Mouse (Mus musculus): ENCODE data around the gene Gm26992. TPM values are rescaled to one million over a fixed set of nuclear protein-coding genes. Genes with fewer than 3 reads are reported as not detected.

The Gm26992 gene
- polyA plus RNA-seq (2012; rRNA removed), result 0.34 TPM in 1 of 2 replicates, not detected in the other

DNA sequence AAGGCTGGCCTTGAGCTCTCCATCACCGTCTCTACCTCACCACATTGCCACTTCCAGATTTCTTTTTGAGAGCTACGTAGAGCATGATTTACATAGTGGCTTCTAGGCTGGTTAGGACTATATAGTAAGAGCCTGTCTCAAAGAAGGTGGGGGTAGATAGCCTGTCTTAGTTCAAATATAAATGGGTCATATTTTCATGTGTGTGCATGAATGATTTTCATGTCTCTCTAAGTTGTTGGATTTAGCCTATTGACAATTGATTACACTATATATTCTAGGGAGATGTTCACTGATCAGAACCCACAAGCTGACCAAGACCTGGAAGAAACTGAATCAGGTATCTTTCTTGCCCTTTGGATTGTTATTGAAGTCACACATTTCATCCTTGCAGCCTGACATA, at the start of gene Gm26992:
Gm26992 (plus strand) TSS at position 301 of the 400 bp plus-strand sequence.
- TF ChIP-seq CTCF (IDR thresholded peaks at IDR 0.05; ENCODE audit: borderline replicate concordance, insufficient read depth, low read depth, low read length) (no peak), POLR2A (IDR thresholded peaks at IDR 0.05; ENCODE audit: borderline replicate concordance, insufficient read depth, low read length) (no peak)
- no peak for DNase-seq
- Histone ChIP-seq H3K4me3 (replicated peaks; ENCODE audit: insufficient read depth, low read depth, low read length) (no peak within 1 kb of the TSS), H3K4me1 (ENCODE audit: control insufficient read depth, insufficient read depth, low read length) (no peaks in the 10 kb centered on the region), H3K27ac (ENCODE audit: insufficient read depth, low read length) (no peak within 1 kb of the TSS), H3K27me3 (ENCODE audit: control insufficient read depth, insufficient read depth, low read length) (no peaks in the 10 kb centered on the region)
- 98% methylated on average over 2 of the region's 2 CpGs for WGBS

- TF ChIP-seq POLR2A (IDR thresholded peaks at IDR 0.05; ENCODE audit: borderline replicate concordance, insufficient read depth, low read length) (no peak), CTCF (IDR thresholded peaks at IDR 0.05; ENCODE audit: borderline replicate concordance, insufficient read depth, low read depth, low read length) (peak; percentile 47)
- DNase-seq, result peak in 1 of 2 experiments; percentile 11
- WGBS, result 43% methylated on average over 5 of the region's 5 CpGs
- no peak overlapping the region for H3K4me3 ChIP-seq (replicated peaks; ENCODE audit: insufficient read depth, low read depth, low read length)
- H3K27ac ChIP-seq (ENCODE audit: insufficient read depth, low read length), result no peak overlapping the region
- no peaks in the 10 kb centered on the region for H3K27me3 ChIP-seq (ENCODE audit: control insufficient read depth, insufficient read depth, low read length)
- H3K4me1 ChIP-seq (ENCODE audit: control insufficient read depth, insufficient read depth, low read length), result no peaks in the 10 kb centered on the region
Observed at GRCm38 (mm10) chrX:103374250-103374649, 47.6 kb upstream of the Gm26992 start.

DNA sequence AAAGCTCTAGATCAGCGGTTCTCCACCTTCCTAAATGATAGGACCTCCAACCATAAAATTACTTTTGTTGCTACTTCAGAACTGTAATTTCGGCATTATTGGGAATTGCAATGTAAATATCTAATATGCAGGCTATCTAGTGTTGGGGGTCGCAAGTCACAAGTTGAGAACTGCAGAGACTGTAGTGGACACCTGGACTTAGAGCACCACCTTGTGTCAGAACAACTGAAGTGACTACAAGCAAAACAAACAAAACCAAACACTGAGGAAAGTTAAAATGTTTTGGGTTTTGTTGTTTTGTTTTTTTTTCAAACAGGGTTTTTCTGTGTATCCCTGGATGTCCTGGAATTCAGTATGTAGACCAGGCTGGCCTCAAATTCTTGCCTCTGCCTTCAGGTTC, 37.3 kb upstream of the Gm26992 start:
- no peak for DNase-seq
- TF ChIP-seq POLR2A (IDR thresholded peaks at IDR 0.05; ENCODE audit: borderline replicate concordance, insufficient read depth, low read length) (no peak), CTCF (IDR thresholded peaks at IDR 0.05; ENCODE audit: borderline replicate concordance, insufficient read depth, low read depth, low read length) (peak; percentile 11; the same call in 1 of the 2 replicates)
- H3K4me1 ChIP-seq (ENCODE audit: control insufficient read depth, insufficient read depth, low read length), result no peaks in the 10 kb centered on the region
- no peak overlapping the region for H3K4me3 ChIP-seq (replicated peaks; ENCODE audit: insufficient read depth, low read depth, low read length)
- H3K27ac ChIP-seq (ENCODE audit: insufficient read depth, low read length), result no peak overlapping the region
- WGBS, result 79% methylated on average over 3 of the region's 3 CpGs
- H3K27me3 ChIP-seq (ENCODE audit: control insufficient read depth, insufficient read depth, low read length), result no peaks in the 10 kb centered on the region

- TF ChIP-seq CTCF (IDR thresholded peaks at IDR 0.05; ENCODE audit: borderline replicate concordance, insufficient read depth, low read depth, low read length), result no peak
- no peak for TF ChIP-seq POLR2A (IDR thresholded peaks at IDR 0.05; ENCODE audit: borderline replicate concordance, insufficient read depth, low read length)
- Histone ChIP-seq H3K27ac (ENCODE audit: insufficient read depth, low read length) (no peak overlapping the region), H3K4me3 (replicated peaks; ENCODE audit: insufficient read depth, low read depth, low read length) (no peak overlapping the region), H3K27me3 (ENCODE audit: control insufficient read depth, insufficient read depth, low read length) (no peaks in the 10 kb centered on the region), H3K4me1 (ENCODE audit: control insufficient read depth, insufficient read depth, low read length) (no peaks in the 10 kb centered on the region)
- no peak for DNase-seq
- 78% methylated on average over 3 of the region's 3 CpGs for WGBS
Observed at GRCm38 (mm10) chrX:103388131-103388530, 33.7 kb upstream of the Gm26992 start.

DNA sequence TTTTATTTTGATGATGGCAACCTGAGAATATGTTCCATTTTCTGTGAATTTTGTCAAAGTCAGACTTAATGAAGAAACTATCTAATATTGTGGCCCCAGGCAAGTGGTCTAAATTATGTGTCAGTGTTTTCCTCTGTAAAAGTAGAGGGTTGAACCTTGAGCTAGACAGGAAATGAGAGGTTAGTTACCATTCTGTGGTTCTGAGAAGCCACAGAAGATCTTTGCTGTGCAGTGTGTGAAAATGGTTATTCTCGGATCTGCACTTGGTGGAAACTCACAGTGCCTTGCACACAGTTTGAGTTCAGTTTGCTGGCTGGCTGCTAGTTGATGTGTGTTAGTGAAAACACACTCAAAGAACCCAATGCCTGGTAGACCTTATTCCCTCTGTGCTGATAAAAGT, 28.0 kb upstream of the Gm26992 start:
- H3K4me1 ChIP-seq (ENCODE audit: control insufficient read depth, insufficient read depth, low read length), result no peaks in the 10 kb centered on the region
- TF ChIP-seq CTCF (IDR thresholded peaks at IDR 0.05; ENCODE audit: borderline replicate concordance, insufficient read depth, low read depth, low read length) (no peak), POLR2A (IDR thresholded peaks at IDR 0.05; ENCODE audit: borderline replicate concordance, insufficient read depth, low read length) (no peak)

DNA sequence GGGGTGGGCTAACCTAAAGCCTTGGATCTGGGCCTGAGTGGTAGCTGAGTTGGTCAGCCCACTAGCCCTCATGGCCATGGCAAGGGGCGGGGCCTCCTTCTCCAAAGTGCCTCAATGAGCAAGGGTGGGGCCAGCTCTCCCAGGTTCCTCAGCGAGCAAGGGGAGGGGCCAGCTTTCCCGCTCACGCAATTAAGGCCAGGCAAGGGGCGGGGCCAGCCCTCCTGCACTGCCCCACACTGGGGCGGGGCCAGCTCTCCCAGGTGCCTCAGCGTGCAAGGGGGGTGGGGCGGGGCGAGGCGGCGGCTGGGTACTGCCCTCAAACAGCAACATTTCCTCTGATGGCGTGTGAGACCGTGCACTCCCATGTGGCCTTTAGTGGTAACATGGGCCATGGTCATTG, 16.8 kb upstream of the Gm26992 start:
- no peaks in the 10 kb centered on the region for H3K4me1 ChIP-seq (ENCODE audit: control insufficient read depth, insufficient read depth, low read length)
- DNase-seq, result no peak
- no peaks in the 10 kb centered on the region for H3K27me3 ChIP-seq (ENCODE audit: control insufficient read depth, insufficient read depth, low read length)
- H3K27ac ChIP-seq (ENCODE audit: insufficient read depth, low read length), result no peak overlapping the region
- H3K4me3 ChIP-seq (replicated peaks; ENCODE audit: insufficient read depth, low read depth, low read length), result no peak overlapping the region
- no peak for TF ChIP-seq CTCF (IDR thresholded peaks at IDR 0.05; ENCODE audit: borderline replicate concordance, insufficient read depth, low read depth, low read length)
- TF ChIP-seq POLR2A (IDR thresholded peaks at IDR 0.05; ENCODE audit: borderline replicate concordance, insufficient read depth, low read length), result no peak
- WGBS, result 44% methylated on average over 13 of the region's 13 CpGs

More for the DNA sequence above, 28.0 kb upstream of the Gm26992 start:
- Histone ChIP-seq H3K27ac (ENCODE audit: insufficient read depth, low read length) (no peak overlapping the region), H3K27me3 (ENCODE audit: control insufficient read depth, insufficient read depth, low read length) (no peaks in the 10 kb centered on the region), H3K4me3 (replicated peaks; ENCODE audit: insufficient read depth, low read depth, low read length) (no peak overlapping the region)
- 90% methylated on average over 1 of the region's 1 CpGs for WGBS
- DNase-seq, result no peak

DNA sequence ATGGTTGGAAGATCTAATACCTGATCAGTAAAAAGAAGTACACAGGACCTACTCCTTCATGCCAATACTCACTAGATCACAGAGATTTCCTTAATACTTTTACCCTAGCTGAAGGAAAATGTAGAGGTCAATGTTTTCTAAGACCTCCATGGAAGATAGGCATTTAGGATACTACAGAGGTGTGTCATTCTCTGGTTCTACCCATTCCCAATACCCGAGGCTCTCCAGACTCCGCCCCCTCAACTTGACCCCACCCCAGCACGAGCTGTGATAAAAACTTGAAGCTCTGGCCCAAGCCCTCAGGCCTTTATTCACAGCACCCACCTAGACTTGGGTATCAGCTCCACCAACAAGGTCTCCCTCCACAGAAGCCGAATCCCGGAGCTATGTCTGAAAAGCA, 7.6 kb upstream of the Gm26992 start, which contains the start of gene Tsx:
Tsx (plus strand) TSS at position 301 of the 400 bp plus-strand sequence.
- Histone ChIP-seq H3K4me3 (replicated peaks; ENCODE audit: insufficient read depth, low read depth, low read length) (no peak within 1 kb of the TSS), H3K27me3 (ENCODE audit: control insufficient read depth, insufficient read depth, low read length) (no peaks in the 10 kb centered on the region), H3K4me1 (ENCODE audit: control insufficient read depth, insufficient read depth, low read length) (no peaks in the 10 kb centered on the region), H3K27ac (ENCODE audit: insufficient read depth, low read length) (no peak within 1 kb of the TSS)
- 85% methylated on average over 5 of the region's 5 CpGs for WGBS
- TF ChIP-seq CTCF (IDR thresholded peaks at IDR 0.05; ENCODE audit: borderline replicate concordance, insufficient read depth, low read depth, low read length), result no peak
- no peak for TF ChIP-seq POLR2A (IDR thresholded peaks at IDR 0.05; ENCODE audit: borderline replicate concordance, insufficient read depth, low read length)
- DNase-seq, result no peak

DNA sequence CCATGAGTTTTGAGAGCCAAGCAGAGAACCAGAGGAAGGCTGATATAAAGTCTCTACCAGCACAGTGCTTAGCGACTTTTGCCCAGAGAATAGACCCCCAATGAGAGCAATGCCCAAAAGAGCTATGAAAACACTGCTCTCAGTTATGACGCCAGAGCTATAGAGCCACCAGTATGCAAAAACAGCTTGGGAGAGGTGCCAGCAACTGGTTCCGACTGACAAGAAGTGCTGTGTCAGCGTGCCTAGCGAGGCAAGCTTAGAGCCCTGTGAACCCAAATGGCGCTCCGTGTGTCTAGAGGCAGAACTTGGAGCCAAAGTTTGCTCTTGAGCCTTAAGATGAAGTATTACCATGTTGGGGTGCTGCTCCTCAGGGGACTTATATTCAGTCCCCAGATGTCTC, 5.9 kb downstream of the Gm26992 start:
- DNase-seq, result no peak
- Histone ChIP-seq H3K27ac (ENCODE audit: insufficient read depth, low read length) (no peak overlapping the region), H3K4me3 (replicated peaks; ENCODE audit: insufficient read depth, low read depth, low read length) (no peak overlapping the region), H3K4me1 (ENCODE audit: control insufficient read depth, insufficient read depth, low read length) (no peaks in the 10 kb centered on the region), H3K27me3 (ENCODE audit: control insufficient read depth, insufficient read depth, low read length) (no peaks in the 10 kb centered on the region)
- TF ChIP-seq CTCF (IDR thresholded peaks at IDR 0.05; ENCODE audit: borderline replicate concordance, insufficient read depth, low read depth, low read length) (no peak), POLR2A (IDR thresholded peaks at IDR 0.05; ENCODE audit: borderline replicate concordance, insufficient read depth, low read length) (no peak)
- 38% methylated on average over 7 of the region's 7 CpGs for WGBS

Measured in cerebellum, adult 2 months (tissue).